Mouse (Mus musculus) heart, embryonic 16.5 days (tissue): Measurements from ENCODE around the gene Dock7. TPM values are rescaled to one million over a fixed set of nuclear protein-coding genes. Genes with fewer than 3 reads are reported as not detected.

ENCODE experiments used
- ATAC-seq: fragments of 200-750 bp; cut with Nextera tagmentation; replicated peaks from 2 replicates; pipeline ENCODE4 v1.8.0; 2017; ENCODE audit warnings: moderate number of reproducible peaks; ENCODE audit not compliant: insufficient read depth, low FRiP score; ENCODE audit errors: extremely low read depth
- H3K27ac ChIP-seq: fragments of 300-500 bp; sonication (generic); 2 replicates; pipeline ENCODE4 v1.5.1; 2014; ENCODE audit warnings: mild to moderate bottlenecking, low read length, control low read depth, moderate library complexity
- H3K27me3 ChIP-seq: fragments of 300-500 bp; sonication (generic); 2 replicates; pipeline ENCODE4 v1.6.1; 2014; ENCODE audit warnings: low read length, mixed read lengths; ENCODE audit not compliant: control insufficient read depth, insufficient read depth
- H3K36me3 ChIP-seq: fragments of 300-500 bp; sonication (generic); 2 replicates; pipeline ENCODE4 v1.6.1; 2014; ENCODE audit not compliant: control insufficient read depth, insufficient read depth
- H3K4me1 ChIP-seq: fragments of 300-500 bp; sonication (generic); 2 replicates; pipeline ENCODE4 v1.6.1; 2014; ENCODE audit warnings: low read length, mixed read lengths; ENCODE audit not compliant: control insufficient read depth, insufficient read depth
- H3K4me2 ChIP-seq: fragments of 300-500 bp; sonication (generic); 2 replicates; pipeline ENCODE4 v1.6.1; 2014; ENCODE audit warnings: low read depth, mild to moderate bottlenecking, control low read depth, low read length
- H3K4me3 ChIP-seq: fragments of 300-500 bp; sonication (generic); 2 replicates; pipeline ENCODE4 v1.5.1; 2014; ENCODE audit warnings: mild to moderate bottlenecking, control low read depth, low read length
- H3K9ac ChIP-seq: fragments of 300-500 bp; sonication (generic); 2 replicates; pipeline ENCODE4 v1.6.1; 2014; ENCODE audit warnings: low read length, control low read depth
- H3K9me3 ChIP-seq: fragments of 300-500 bp; sonication (generic); replicated peaks from 2 replicates; pipeline ENCODE4 v1.6.1; 2016; ENCODE audit warnings: low read length; ENCODE audit not compliant: control insufficient read depth
- WGBS: fragments of 180-500 bp; shearing (Covaris S2); extraction: QIAGEN DNeasy Blood & Tissue Kit; methylation state at CpG from one replicate; pipeline ENCODE4 v1.1.7; 2014; 5-methylcytosine and 5-hydroxymethylcytosine counted together
- polyA plus RNA-seq: library from polyadenylated mRNA; unstranded; fragments of >200 nt; fragmentation: Nextera tagmentation; extraction: Ambion mirVana; gene quantifications from 2 replicates; pipeline ENCODE4 v1.2.1, GENCODE M21; 2015

Gene Dock7
- polyA plus RNA-seq, 1 experiment from 2014 or later = 18.5 TPM

- no peaks in the 10 kb centered on the region for H3K4me1 ChIP-seq
- no peaks in the 10 kb centered on the region for H3K9me3 ChIP-seq
- no peak overlapping the region for H3K27ac ChIP-seq
- no peak overlapping the region for H3K9ac ChIP-seq
- H3K27me3 ChIP-seq = no peaks in the 10 kb centered on the region
- no peak for ATAC-seq
- WGBS = 64% methylated on average over 5 of the region's 5 CpGs
- H3K4me2 ChIP-seq = no peak overlapping the region
- peaks cover 4% of the 10 kb centered on the region; the same call in 1 of the 2 replicates for H3K36me3 ChIP-seq
- no peak overlapping the region for H3K4me3 ChIP-seq
Measured at GRCm38 (mm10) chr4:99064524-99064923, 56.2 kb downstream of the Dock7 start.

DNA sequence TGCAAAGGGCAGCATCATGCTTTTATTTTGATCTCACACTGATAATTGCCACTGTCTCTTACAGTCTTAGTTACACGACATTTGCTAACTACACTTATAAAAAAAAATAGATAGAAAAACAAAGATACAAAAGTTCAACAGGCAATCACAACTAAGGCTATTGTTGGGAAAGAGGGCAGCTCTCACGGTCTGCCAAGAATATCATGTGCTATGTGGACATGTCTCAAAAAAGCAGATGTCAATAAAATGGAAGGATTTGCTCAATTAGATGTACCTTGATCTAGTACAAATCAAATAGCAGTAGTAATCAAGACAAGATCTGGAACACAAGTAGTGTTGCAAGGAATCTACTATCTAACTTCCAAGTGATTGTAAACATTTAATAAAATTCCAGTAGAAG, 72.1 kb downstream of the Dock7 start:
- Histone ChIP-seq H3K36me3 (peaks cover 8% of the 10 kb centered on the region), H3K9me3 (no peaks in the 10 kb centered on the region), H3K9ac (no peak overlapping the region), H3K4me1 (no peaks in the 10 kb centered on the region), H3K27me3 (no peaks in the 10 kb centered on the region), H3K4me3 (no peak overlapping the region), H3K27ac (no peak overlapping the region), H3K4me2 (no peak overlapping the region)
- WGBS = 76% methylated on average over 2 of the region's 2 CpGs
- ATAC-seq = no peak

DNA sequence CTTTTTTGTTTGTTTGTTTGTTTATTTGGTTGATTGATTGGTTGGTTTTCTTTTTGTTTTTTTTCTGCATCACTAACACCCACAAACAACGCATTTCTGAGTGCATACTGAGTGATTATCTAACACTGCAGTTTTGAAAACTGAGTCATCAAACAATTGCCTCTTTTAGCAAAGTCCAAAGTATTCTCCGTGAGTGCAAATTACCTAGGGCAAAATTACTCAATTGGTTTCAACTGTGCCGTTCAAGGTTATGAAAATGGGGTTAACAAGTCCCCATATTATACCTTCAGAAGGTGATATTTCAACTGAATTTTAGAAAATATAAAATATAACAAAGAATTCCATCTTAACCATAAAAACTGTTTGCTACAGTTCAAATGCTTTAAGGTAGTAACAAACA, 74.2 kb downstream of the Dock7 start:
- H3K4me2 ChIP-seq = no peak overlapping the region
- H3K27ac ChIP-seq = no peak overlapping the region
- no peaks in the 10 kb centered on the region for H3K27me3 ChIP-seq
- 72% methylated on average over 3 of the region's 3 CpGs for WGBS
- no peaks in the 10 kb centered on the region for H3K9me3 ChIP-seq
- H3K4me3 ChIP-seq = no peak overlapping the region
- no peak overlapping the region for H3K9ac ChIP-seq
- peaks cover 12% of the 10 kb centered on the region for H3K36me3 ChIP-seq
- no peak for ATAC-seq
- H3K4me1 ChIP-seq = no peaks in the 10 kb centered on the region

DNA sequence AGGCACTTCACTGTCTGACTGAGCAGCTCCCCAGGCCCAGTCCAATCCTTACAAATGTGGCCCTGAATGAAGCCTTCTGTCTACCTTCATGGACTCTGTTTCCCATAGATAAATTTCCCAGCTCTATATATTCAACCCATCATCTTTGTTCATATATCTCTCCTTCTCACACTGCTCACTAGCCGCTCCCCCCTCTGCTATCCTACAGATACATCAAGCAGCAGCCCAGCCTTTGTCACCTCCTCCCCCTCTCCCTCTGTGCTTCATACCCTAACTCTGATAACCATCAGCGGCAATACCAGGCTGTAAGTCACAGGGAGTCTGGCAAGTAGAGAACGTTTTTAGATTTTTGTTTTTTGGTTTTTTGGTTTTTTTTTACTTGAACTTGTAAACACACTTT, 75.9 kb downstream of the Dock7 start:
- no peak overlapping the region for H3K9ac ChIP-seq
- 62% methylated on average over 3 of the region's 3 CpGs for WGBS
- H3K4me1 ChIP-seq = no peaks in the 10 kb centered on the region
- no peak overlapping the region for H3K27ac ChIP-seq
- H3K27me3 ChIP-seq = no peaks in the 10 kb centered on the region
- peaks cover 12% of the 10 kb centered on the region for H3K36me3 ChIP-seq
- H3K9me3 ChIP-seq = no peaks in the 10 kb centered on the region
- H3K4me2 ChIP-seq = no peak overlapping the region
- no peak overlapping the region for H3K4me3 ChIP-seq
- ATAC-seq = no peak

DNA sequence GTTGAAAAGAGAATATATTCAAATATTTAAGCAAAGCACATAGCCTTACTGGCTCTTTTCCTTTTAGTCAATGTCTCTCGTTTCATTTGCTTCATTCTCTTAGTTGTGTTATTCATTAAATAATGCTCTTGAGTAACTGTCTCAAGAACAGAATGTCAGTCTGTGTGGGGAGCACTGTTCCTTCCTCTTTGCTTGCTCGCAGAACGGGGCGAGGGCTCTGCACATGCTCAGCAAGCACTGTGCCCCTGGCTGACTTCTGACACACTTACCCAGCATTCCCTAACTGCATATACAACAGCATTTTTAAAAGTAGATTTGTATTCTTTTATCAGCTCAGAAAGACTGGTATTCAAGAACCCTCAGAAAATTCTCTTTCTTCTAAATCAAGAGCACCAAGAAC, 87.8 kb downstream of the Dock7 start:
- Histone ChIP-seq H3K36me3 (no peaks in the 10 kb centered on the region), H3K4me1 (no peaks in the 10 kb centered on the region), H3K9me3 (no peaks in the 10 kb centered on the region), H3K27me3 (no peaks in the 10 kb centered on the region), H3K4me3 (no peak overlapping the region), H3K4me2 (no peak overlapping the region), H3K9ac (no peak overlapping the region), H3K27ac (no peak overlapping the region)
- 64% methylated on average over 4 of the region's 4 CpGs for WGBS
- no peak for ATAC-seq

DNA sequence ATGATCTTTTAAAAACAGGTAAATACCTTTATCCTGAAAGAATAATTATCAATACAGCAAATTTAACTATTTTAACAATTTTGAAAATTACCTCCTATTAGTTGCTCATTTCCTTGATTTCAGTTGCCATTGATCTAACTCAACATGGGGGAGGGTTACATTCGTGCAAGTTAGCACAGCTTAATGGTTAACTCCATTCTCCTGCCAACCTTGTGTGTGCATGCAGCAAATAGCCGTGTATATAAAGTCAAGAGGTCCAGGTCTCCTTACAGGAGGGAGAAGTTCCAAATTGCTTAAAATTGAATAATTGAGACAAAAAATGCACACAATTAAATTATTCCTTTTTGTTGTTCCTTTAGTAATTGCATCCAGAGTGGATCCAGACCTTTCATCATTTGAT, 90.0 kb downstream of the Dock7 start, which contains the start of gene Angptl3:
Gene Angptl3 (plus strand): TSS at position 269 of the 400 bp plus-strand sequence.
- no peaks in the 10 kb centered on the region for H3K4me1 ChIP-seq
- H3K9ac ChIP-seq = no peak within 1 kb of the TSS
- H3K36me3 ChIP-seq = no peaks in the 10 kb centered on the region
- no peak within 1 kb of the TSS for H3K4me2 ChIP-seq
- no peak for ATAC-seq
- WGBS = 91% methylated on average over 2 of the region's 2 CpGs
- no peak within 1 kb of the TSS for H3K4me3 ChIP-seq
- no peaks in the 10 kb centered on the region for H3K9me3 ChIP-seq
- H3K27ac ChIP-seq = no peak within 1 kb of the TSS
- no peaks in the 10 kb centered on the region for H3K27me3 ChIP-seq

DNA sequence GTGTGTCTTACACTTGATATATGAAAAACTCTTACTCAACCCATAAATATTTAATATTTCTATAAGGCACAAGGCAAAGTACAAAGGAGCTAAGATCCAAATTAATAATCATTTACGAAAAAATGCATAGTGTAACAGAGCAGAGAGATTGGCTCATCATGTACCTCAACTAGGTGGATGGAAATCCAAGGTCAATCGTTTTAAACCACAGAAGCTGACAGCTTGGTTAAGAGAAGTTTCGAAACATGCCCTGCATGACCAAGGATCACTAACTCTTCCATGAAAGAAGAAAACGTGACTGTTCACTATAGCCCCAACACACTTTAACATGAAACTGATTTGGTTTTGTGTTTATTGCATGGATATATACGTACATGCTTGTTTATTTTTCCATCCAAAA, 92.3 kb downstream of the Dock7 start:
- Histone ChIP-seq H3K27ac (no peak overlapping the region), H3K27me3 (no peaks in the 10 kb centered on the region), H3K4me1 (no peaks in the 10 kb centered on the region), H3K4me3 (no peak overlapping the region), H3K9ac (no peak overlapping the region), H3K4me2 (no peak overlapping the region), H3K9me3 (no peaks in the 10 kb centered on the region), H3K36me3 (no peaks in the 10 kb centered on the region)
- ATAC-seq = no peak
- 87% methylated on average over 5 of the region's 5 CpGs for WGBS

DNA sequence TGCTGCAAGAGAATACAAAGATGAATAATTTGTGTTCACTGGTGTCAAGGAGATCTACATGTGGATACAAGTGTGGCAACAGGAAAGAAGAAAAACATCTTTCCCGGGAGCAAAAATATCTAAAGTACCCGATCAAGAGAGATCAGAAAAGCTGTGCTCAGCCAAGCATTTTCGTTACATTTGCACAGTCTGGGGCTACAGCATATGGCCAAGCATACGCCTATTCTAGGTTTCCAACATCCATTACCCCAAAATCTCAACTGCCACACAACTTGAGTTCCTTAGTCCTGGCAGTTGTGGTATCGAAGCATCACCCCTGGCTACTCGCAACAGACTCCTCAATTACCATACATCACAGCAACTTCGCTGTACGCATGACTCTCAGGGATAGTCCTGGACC, 98.5 kb downstream of the Dock7 start:
- Histone ChIP-seq H3K27me3 (no peaks in the 10 kb centered on the region), H3K4me1 (no peaks in the 10 kb centered on the region), H3K9me3 (no peaks in the 10 kb centered on the region), H3K36me3 (no peaks in the 10 kb centered on the region), H3K9ac (no peak overlapping the region), H3K27ac (no peak overlapping the region), H3K4me3 (no peak overlapping the region), H3K4me2 (no peak overlapping the region)
- no peak for ATAC-seq
- WGBS = 91% methylated on average over 8 of the region's 8 CpGs

GRCm38 (mm10) chr4:99011039-99011438, 109.7 kb downstream of the Dock7 start:
- no peaks in the 10 kb centered on the region for H3K4me1 ChIP-seq
- H3K9me3 ChIP-seq = no peaks in the 10 kb centered on the region
- no peak overlapping the region for H3K9ac ChIP-seq
- H3K4me3 ChIP-seq = no peak overlapping the region
- WGBS = 87% methylated on average over 4 of the region's 4 CpGs
- no peak overlapping the region for H3K4me2 ChIP-seq
- H3K27ac ChIP-seq = no peak overlapping the region
- H3K27me3 ChIP-seq = no peaks in the 10 kb centered on the region
- no peak for ATAC-seq
- H3K36me3 ChIP-seq = no peaks in the 10 kb centered on the region

DNA sequence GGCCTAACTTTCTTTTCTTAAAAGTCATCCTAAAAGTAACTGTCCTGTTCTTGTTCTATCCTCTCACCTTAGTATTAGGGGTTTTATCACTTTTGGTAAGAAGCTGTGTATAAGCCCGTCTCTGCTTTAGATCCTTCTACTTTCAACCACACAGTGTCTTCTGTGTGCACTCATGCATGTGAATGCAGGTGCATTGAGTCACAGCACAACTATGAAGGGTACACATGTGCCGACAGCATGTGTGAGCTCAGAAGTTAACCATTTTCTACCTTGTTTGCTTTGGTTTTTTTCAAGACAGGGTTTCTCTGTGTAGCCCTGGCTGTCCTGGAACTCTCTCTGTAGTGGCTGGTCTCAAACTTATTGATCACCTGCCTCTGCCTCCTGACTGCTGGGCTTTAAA, 114.4 kb downstream of the Dock7 start:
- Histone ChIP-seq H3K27ac (no peak overlapping the region), H3K9me3 (no peaks in the 10 kb centered on the region), H3K9ac (no peak overlapping the region), H3K4me1 (no peaks in the 10 kb centered on the region), H3K36me3 (peaks cover 2% of the 10 kb centered on the region; the same call in 1 of the 2 replicates), H3K4me3 (no peak overlapping the region), H3K4me2 (no peak overlapping the region), H3K27me3 (no peaks in the 10 kb centered on the region)
- ATAC-seq = no peak
- WGBS = 77% methylated on average over 2 of the region's 2 CpGs
